Mouse (Mus musculus) neural tube, embryonic 11.5 days (tissue): ENCODE results near the gene Prkn. TPM values are rescaled to one million over a fixed set of nuclear protein-coding genes. Genes with fewer than 3 reads are reported as not detected.

ENCODE experiments used
- ATAC-seq: fragments of 200-750 bp; cut with Nextera tagmentation; 2 replicates; pipeline ENCODE4 v1.8.0; 2017; ENCODE audit warnings: moderate number of reproducible peaks, mild to moderate bottlenecking, moderate TSS enrichment, moderate library complexity; ENCODE audit not compliant: insufficient read depth, low FRiP score, low TSS enrichment
- DNase-seq: peaks from one replicate; pipeline ENCODE4 v3.0.0-alpha.2; 2015; ENCODE audit warnings: low spot score
- H3K27ac ChIP-seq: fragments of 300-500 bp; sonication (generic); 2 replicates; pipeline ENCODE4 v1.5.1; 2014; ENCODE audit warnings: low read depth, mild to moderate bottlenecking, low read length
- H3K27me3 ChIP-seq: fragments of 300-500 bp; sonication (generic); 2 replicates; pipeline ENCODE4 v1.6.1; 2014; ENCODE audit warnings: mild to moderate bottlenecking, low read length, mixed read lengths; ENCODE audit not compliant: control insufficient read depth, insufficient read depth
- H3K36me3 ChIP-seq: fragments of 300-500 bp; sonication (generic); 2 replicates; pipeline ENCODE4 v1.6.1; 2014; ENCODE audit warnings: mild to moderate bottlenecking, low read length, moderate library complexity, mixed read lengths; ENCODE audit not compliant: control insufficient read depth, insufficient read depth
- H3K4me1 ChIP-seq: fragments of 300-500 bp; sonication (generic); 2 replicates; pipeline ENCODE4 v1.6.1; 2014; ENCODE audit warnings: low read length, mixed read lengths; ENCODE audit not compliant: control insufficient read depth, insufficient read depth
- H3K4me2 ChIP-seq: fragments of 300-500 bp; sonication (generic); 2 replicates; pipeline ENCODE4 v1.6.1; 2014; ENCODE audit warnings: low read depth, mild to moderate bottlenecking, moderate library complexity
- H3K4me3 ChIP-seq: fragments of 300-500 bp; sonication (generic); 2 replicates; pipeline ENCODE4 v1.5.1; 2014; ENCODE audit warnings: low read depth, low read length
- H3K9ac ChIP-seq: fragments of 300-500 bp; sonication (generic); 2 replicates; pipeline ENCODE4 v1.6.1; 2014; ENCODE audit warnings: mild to moderate bottlenecking, low read length
- H3K9me3 ChIP-seq: fragments of 300-500 bp; sonication (generic); 2 replicates; pipeline ENCODE4 v1.6.1; 2016; ENCODE audit warnings: low read length; ENCODE audit not compliant: control insufficient read depth
- WGBS: fragments of 180-500 bp; shearing (Covaris S2); extraction: QIAGEN DNeasy Blood & Tissue Kit; methylation state at CpG from one replicate; pipeline ENCODE4 v1.1.7; 2014; 5-methylcytosine and 5-hydroxymethylcytosine counted together
- polyA plus RNA-seq: library from polyadenylated mRNA; unstranded; fragments of >200 nt; fragmentation: Nextera tagmentation; extraction: Ambion mirVana; gene quantifications from 2 replicates; pipeline ENCODE4 v1.2.1, GENCODE M21; 2014

Prkn gene
- polyA plus RNA-seq, 1 experiment from 2014 or later, result 1.4 TPM

- 88% methylated on average over 5 of the region's 5 CpGs for WGBS
- ATAC-seq (no peak), DNase-seq (no peak)
These were observed 1242.0 kb downstream of the Prkn start for GRCm38 (mm10) chr17:12082201-12082600.

GRCm38 (mm10) chr17:12090261-12090927 is 1250.2 kb downstream of the Prkn start:
- H3K36me3 ChIP-seq, result no peaks in the 10 kb centered on the region
- H3K27ac ChIP-seq, result no peak overlapping the region
- no peaks in the 10 kb centered on the region for H3K4me1 ChIP-seq
- no peak for ATAC-seq
- H3K4me2 ChIP-seq, result no peak overlapping the region
- 80% methylated on average over 5 of the region's 5 CpGs for WGBS
- H3K9me3 ChIP-seq, result no peaks in the 10 kb centered on the region
- DNase-seq, result no peak
- H3K4me3 ChIP-seq, result no peak overlapping the region
- no peak overlapping the region for H3K9ac ChIP-seq
- no peaks in the 10 kb centered on the region for H3K27me3 ChIP-seq

More at GRCm38 (mm10) chr17:12082201-12082600, 1242.0 kb downstream of the Prkn start:
- Histone ChIP-seq H3K4me2 (no peak overlapping the region), H3K27ac (no peak overlapping the region), H3K4me3 (no peak overlapping the region), H3K4me1 (no peaks in the 10 kb centered on the region), H3K9me3 (no peaks in the 10 kb centered on the region), H3K9ac (no peak overlapping the region), H3K27me3 (no peaks in the 10 kb centered on the region), H3K36me3 (no peaks in the 10 kb centered on the region)

GRCm38 (mm10) chr17:12092901-12093564 is 1252.8 kb downstream of the Prkn start:
- H3K27ac ChIP-seq, result no peak overlapping the region
- ATAC-seq (no peak), DNase-seq (no peak)
- no peak overlapping the region for H3K4me2 ChIP-seq
- no peaks in the 10 kb centered on the region for H3K4me1 ChIP-seq
- H3K4me3 ChIP-seq, result no peak overlapping the region
- H3K27me3 ChIP-seq, result no peaks in the 10 kb centered on the region
- no peaks in the 10 kb centered on the region for H3K36me3 ChIP-seq
- WGBS, result 84% methylated on average over 6 of the region's 6 CpGs
- H3K9ac ChIP-seq, result no peak overlapping the region
- no peaks in the 10 kb centered on the region for H3K9me3 ChIP-seq

GRCm38 (mm10) chr17:12094016-12094415 is 1253.8 kb downstream of the Prkn start:
- Histone ChIP-seq H3K27ac (no peak overlapping the region), H3K4me1 (no peaks in the 10 kb centered on the region), H3K27me3 (no peaks in the 10 kb centered on the region), H3K4me2 (no peak overlapping the region), H3K36me3 (no peaks in the 10 kb centered on the region), H3K4me3 (no peak overlapping the region), H3K9ac (no peak overlapping the region), H3K9me3 (no peaks in the 10 kb centered on the region)
- ATAC-seq (no peak), DNase-seq (no peak)
- 97% methylated on average over 1 of the region's 1 CpGs for WGBS

- WGBS, result 88% methylated on average over 9 of the region's 9 CpGs
- DNase-seq, result no peak
These were observed 1254.8 kb downstream of the Prkn start for GRCm38 (mm10) chr17:12094827-12095590.

GRCm38 (mm10) chr17:12099415-12099814 is 1259.2 kb downstream of the Prkn start:
- Histone ChIP-seq H3K4me2 (no peak overlapping the region), H3K9me3 (no peaks in the 10 kb centered on the region; the same call in 1 of the 2 replicates), H3K27me3 (no peaks in the 10 kb centered on the region), H3K9ac (no peak overlapping the region), H3K36me3 (no peaks in the 10 kb centered on the region), H3K4me3 (no peak overlapping the region), H3K4me1 (no peaks in the 10 kb centered on the region), H3K27ac (no peak overlapping the region)
- no peak for ATAC-seq
- DNase-seq, result no peak

More at GRCm38 (mm10) chr17:12094827-12095590, 1254.8 kb downstream of the Prkn start:
- no peak overlapping the region for H3K4me2 ChIP-seq
- H3K9me3 ChIP-seq, result no peaks in the 10 kb centered on the region; the same call in 1 of the 2 replicates
- no peak overlapping the region for H3K4me3 ChIP-seq
- H3K27me3 ChIP-seq, result no peaks in the 10 kb centered on the region
- H3K4me1 ChIP-seq, result no peaks in the 10 kb centered on the region
- no peak overlapping the region for H3K9ac ChIP-seq
- no peak overlapping the region for H3K27ac ChIP-seq
- no peaks in the 10 kb centered on the region for H3K36me3 ChIP-seq
- no peak for ATAC-seq

- H3K27ac ChIP-seq, result no peak overlapping the region
- no peak for ATAC-seq
- no peak overlapping the region for H3K4me2 ChIP-seq
- H3K4me1 ChIP-seq, result no peaks in the 10 kb centered on the region
- H3K36me3 ChIP-seq, result no peaks in the 10 kb centered on the region
- H3K27me3 ChIP-seq, result no peaks in the 10 kb centered on the region
- H3K4me3 ChIP-seq, result no peak overlapping the region
- 94% methylated on average over 10 of the region's 10 CpGs for WGBS
- H3K9ac ChIP-seq, result no peak overlapping the region
- no peaks in the 10 kb centered on the region; the same call in 1 of the 2 replicates for H3K9me3 ChIP-seq
- DNase-seq, result no peak
These were observed 1262.1 kb downstream of the Prkn start for GRCm38 (mm10) chr17:12102326-12102725.

GRCm38 (mm10) chr17:12103781-12104180 is 1263.6 kb downstream of the Prkn start:
- DNase-seq (no peak), ATAC-seq (no peak)
- Histone ChIP-seq H3K4me3 (no peak overlapping the region), H3K36me3 (no peaks in the 10 kb centered on the region), H3K9ac (no peak overlapping the region), H3K27me3 (no peaks in the 10 kb centered on the region), H3K9me3 (no peaks in the 10 kb centered on the region; the same call in 1 of the 2 replicates), H3K4me1 (no peaks in the 10 kb centered on the region), H3K4me2 (no peak overlapping the region), H3K27ac (no peak overlapping the region)
- WGBS, result 78% methylated on average over 6 of the region's 6 CpGs
